Mouse (Mus musculus) spleen, adult 2 months (tissue): Measurements from ENCODE around the gene Man2b2.

Experiments
- CTCF ChIP-seq: fragments of 200-500 bp; IDR thresholded peaks from 2 replicates; pipeline ENCODE4 v1.5.1; 2011; ENCODE audit warnings: mild to moderate bottlenecking, inconsistent platforms; ENCODE audit not compliant: insufficient read depth, insufficient read length, insufficient replicate concordance; ENCODE audit errors: extremely low read depth
- POLR2A ChIP-seq: fragments of 200-500 bp; IDR thresholded peaks from 2 replicates; pipeline ENCODE4 v1.6.1; 2011; ENCODE audit warnings: low read depth, low read length, inconsistent platforms

- TF ChIP-seq POLR2A (no peak), CTCF (peak; percentile 2; the same call in 1 of the 2 replicates)
These were observed 73.4 kb downstream of the Man2b2 start for GRCm38 (mm10) chr5:36757033-36757432.
